Mouse (Mus musculus): ENCODE data around the gene Cd300lb.

DNA sequence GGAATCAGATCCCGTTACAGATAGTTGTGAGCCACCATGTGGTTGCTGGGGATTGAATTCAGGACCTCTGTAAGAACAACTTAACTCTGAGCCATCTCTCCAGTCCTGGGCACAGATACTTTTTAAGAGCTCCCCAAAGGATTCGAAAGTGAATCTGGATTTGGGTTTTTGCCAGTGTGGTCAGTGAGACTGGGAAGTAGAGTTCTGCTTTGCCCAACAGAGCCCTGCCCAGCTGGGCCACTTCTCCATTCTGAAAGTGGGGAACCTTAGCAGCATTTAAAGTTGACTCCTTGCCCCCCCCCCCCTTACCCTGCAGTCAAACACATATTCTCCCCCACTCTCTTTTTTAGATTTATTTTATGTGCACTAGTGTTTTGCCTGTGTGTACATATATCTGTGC, 54.5 kb downstream of the Cd300lb start:
- no peak for TF ChIP-seq CTCF (IDR thresholded peaks at IDR 0.05)
- no peak for TF ChIP-seq EP300 (IDR thresholded peaks at IDR 0.05; ENCODE audit: insufficient read depth, low read depth, low read length)

Measured in heart, adult 2 months (tissue).